Mouse (Mus musculus): ENCODE results near the gene Vps25.

Vps25 gene

DNA sequence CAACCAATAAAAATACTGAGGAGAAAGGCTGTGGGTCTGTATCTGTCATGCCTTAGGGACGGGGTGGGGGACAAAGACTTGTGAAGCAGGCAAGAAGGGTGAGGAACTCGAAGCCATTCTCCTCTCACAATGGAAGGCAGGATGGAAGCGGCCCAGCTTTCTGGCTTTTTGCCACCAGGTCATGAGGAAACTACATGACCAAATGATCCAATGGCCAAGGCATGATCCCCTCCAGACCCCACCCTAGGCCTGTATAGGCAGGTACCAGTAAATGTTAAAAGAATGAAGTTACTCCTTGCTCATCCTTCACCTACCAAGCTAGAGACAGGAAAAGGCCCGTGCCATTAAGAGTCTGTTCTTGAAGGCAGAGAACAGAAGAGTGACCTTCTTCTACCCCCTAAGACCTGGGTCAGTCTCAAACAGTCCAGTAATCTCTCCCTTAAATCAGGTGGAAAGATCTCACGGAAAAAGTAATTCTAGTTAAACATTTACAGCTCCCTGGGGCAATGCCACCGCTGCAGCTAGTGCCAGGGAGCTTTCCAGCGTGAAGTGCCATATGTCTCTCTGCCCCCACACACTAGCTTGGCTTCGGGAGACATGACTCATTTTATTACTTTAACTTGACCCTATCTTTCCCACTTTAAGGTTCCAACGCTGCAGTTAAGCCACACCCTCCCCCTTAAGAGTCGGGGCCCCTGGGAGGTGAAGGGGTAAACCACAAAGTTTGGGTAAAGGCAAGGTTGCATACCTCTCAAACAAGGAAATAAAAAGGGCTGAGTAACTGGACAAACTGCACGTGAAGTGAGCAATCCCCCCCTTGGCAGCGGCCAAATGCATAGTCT, 24.1 kb downstream of the Vps25 start:
- DNase-seq: peak; percentile 69 to 78

- DNase-seq: peak; percentile 89 to 93
Measured at GRCm38 (mm10) chr11:101278223-101279192, 25.0 kb downstream of the Vps25 start, which contains the start of the genes Cntd1 and Coa3. Gene Cntd1, plus strand, starts transcription at chr11:101279012. Gene Coa3, minus strand, starts transcription at chr11:101279114.

GRCm38 (mm10) chr11:101279193-101279569, 25.7 kb downstream of the Vps25 start:
- peak in 1 of 2 experiments; percentile 20 for DNase-seq

GRCm38 (mm10) chr11:101280837-101281236, 27.3 kb downstream of the Vps25 start:
- DNase-seq: no peak

GRCm38 (mm10) chr11:101282896-101283295, 29.4 kb downstream of the Vps25 start:
- DNase-seq: no peak

- no peak for DNase-seq
Measured at GRCm38 (mm10) chr11:101283805-101284204, 30.3 kb downstream of the Vps25 start.

- DNase-seq: peak; percentile 78 to 82
Measured at GRCm38 (mm10) chr11:101287306-101287705, 33.8 kb downstream of the Vps25 start.

DNA sequence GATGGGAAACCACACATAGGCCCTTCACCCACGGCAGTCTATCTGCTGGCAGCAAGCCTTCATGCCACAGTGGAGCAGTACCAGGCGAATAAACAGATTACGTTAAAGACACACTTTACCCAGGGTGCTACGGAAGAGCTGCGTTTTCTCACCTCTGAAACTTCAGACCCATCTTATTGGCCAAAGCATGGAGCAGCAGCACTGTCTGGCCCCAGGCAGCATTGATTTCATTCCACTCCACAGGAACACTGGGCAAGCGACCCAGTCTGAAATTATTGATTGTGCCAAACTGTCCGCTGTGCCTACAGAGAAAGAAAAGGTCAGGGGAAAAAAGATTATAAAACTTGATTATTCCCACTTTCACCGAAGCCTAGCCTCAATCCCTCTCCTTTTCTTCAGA, 37.7 kb downstream of the Vps25 start:
- DNase-seq: no peak

GRCm38 (mm10) chr11:101295191-101295590, 41.7 kb downstream of the Vps25 start:
- DNase-seq: no peak

DNA sequence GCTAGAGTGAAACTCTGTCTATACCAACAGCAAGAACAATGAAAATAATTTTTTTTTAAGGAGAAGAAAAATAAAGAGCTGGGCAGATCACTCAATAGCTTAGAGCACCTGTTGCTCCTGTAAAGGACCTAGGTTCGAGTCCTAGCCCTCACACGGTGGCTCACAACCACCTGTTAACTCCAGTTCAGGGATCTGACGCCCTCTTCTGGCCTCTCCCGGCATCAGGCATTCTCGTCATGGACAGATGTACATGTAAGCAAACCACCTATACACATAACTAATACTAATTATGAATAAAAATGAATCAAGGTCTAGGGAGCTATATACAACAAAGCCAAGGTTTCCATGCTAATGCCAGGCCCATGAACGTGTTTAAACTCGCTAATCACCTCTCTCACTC, 47.4 kb downstream of the Vps25 start:
- no peak for DNase-seq

DNA sequence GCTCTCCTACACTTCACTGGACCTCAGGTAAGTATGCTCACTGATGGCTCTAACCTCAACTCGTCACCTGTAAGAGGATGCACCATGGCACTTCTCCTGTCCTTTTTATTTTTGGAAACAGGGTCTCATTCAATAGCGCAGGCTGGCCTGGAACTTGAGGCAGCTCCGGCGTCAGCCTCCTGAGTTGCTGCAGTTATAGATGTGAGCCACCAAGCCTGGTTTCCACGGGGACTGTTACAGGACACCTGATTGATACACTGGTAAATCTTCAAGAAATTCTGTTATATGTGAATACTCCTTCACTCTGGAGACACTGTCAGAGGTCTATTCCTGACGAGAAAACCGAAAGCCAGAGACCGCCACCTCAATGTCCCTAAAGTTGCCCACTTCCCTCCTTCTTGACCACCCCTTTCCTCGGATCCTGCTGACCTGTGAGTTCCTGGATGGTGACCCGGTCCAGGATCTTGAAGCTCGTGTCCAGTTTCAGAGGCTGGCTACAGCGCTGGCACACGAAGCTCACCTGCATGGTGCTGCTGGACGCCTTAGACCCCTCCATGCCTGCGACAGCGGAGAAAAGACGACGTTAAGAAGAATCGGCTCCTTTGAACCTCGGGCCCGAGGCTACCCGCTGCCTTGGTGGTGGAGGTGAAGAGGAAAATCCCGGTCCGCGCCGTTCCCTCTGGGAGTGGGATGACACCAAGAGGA, 47.9 kb downstream of the Vps25 start:
- DNase-seq: no peak

DNA sequence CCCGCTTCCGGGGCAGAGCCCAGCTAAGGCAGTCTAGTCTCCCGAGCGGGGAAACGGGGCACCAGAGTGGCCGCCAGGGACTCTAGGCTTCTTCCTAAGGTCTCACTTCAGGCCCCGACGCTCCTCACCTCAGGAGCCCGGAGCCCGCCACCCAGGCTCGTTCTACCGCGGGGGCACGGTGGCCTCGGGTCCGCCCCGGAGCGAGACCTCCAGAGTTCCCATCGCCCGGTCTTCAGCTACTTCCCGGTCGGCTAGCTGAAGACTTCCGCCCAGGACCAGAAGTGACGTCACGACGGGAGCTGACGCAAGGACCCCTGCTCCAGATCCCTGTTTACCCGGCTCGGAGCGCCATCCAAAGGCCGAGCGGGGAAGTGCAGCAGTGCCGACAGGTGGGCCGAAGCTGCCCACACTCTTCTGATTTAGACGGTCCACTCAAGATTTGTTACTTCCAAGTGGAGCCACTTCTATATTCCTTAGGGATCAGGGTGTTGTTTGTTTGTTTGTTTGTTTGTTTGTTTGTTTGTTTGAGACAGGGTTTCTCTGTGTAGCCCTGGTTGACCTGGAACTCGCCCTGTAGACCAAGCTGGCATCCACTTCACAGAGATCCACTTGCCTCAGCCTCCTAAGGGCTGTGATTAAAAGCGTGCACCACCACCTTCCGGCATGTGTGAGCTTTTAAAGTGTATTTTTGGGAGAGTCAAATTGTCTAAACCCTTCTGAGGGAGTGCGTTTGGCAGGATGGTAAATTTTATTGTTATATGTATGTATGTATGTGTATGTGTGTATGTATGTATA, 48.7 kb downstream of the Vps25 start, which contains the start of gene Becn1:
Gene Becn1, minus strand, starts transcription at position 283 of the 795 bp plus-strand sequence.
- peak; percentile 94 to 97 for DNase-seq

DNA sequence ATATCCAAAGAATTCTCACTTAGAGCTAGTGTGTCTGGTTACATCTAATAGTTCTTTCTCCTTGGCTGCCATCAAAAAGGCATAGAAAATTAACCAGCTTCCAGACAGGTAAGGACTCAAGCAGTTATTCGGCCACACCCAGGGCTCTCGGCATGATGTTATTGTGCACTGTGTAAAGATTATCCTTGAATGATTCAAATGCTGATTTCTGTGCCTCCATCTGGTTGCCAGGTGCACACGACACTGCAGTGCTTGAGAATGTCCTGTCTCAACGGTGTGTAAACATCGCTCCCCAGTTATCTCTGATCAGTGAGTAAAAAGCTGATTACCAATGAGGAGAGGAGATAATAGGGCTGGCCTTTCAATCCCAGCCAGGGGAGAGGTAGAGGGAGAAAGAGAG, 54.2 kb downstream of the Vps25 start:
- no peak for DNase-seq

Measured in lung, adult 18-20 months (tissue).